Mouse (Mus musculus): Measurements from ENCODE around the gene Dync1li2. TPM values are rescaled to one million over a fixed set of nuclear protein-coding genes. Genes with fewer than 3 reads are reported as not detected.

Gene Dync1li2
- polyA plus RNA-seq, 1 experiment from 2014 or later = 11.3 TPM

GRCm38 (mm10) chr8:104369591-104369990, 73.3 kb downstream of the Dync1li2 start:
- Histone ChIP-seq H3K4me3 (ENCODE audit: low read depth, low read length) (no peak overlapping the region), H3K27me3 (ENCODE audit: control insufficient read depth, insufficient read depth, low read depth, low read length) (no peaks in the 10 kb centered on the region), H3K27ac (ENCODE audit: low read length) (no peak overlapping the region), H3K4me2 (ENCODE audit: low read depth, low read length) (no peak overlapping the region), H3K4me1 (ENCODE audit: control insufficient read depth, low read depth, low read length) (no peaks in the 10 kb centered on the region; the same call in 1 of the 2 replicates), H3K9ac (ENCODE audit: low read depth, low read length) (no peak overlapping the region), H3K9me3 (replicated peaks; ENCODE audit: control insufficient read depth, low read length) (no peaks in the 10 kb centered on the region), H3K36me3 (ENCODE audit: control insufficient read depth, insufficient read depth) (no peaks in the 10 kb centered on the region)
- ATAC-seq (ENCODE audit: low read depth) = no peak
- WGBS (ENCODE audit: insufficient replicate concordance) = 68% methylated on average over 12 of the region's 12 CpGs

Other genes with a start within 250 kb of the Dync1li2 start
- gene Tk2, start 194.5 kb downstream of the Dync1li2 start, polyA plus RNA-seq (2015; fragmentation: Nextera tagmentation; extraction: Ambion mirVana) = 5.9 and 6.3 TPM in 2 replicates
- 16.4 and 16.7 TPM in 2 replicates for gene Cklf, start 192.2 kb downstream of the Dync1li2 start, polyA plus RNA-seq (2015; fragmentation: Nextera tagmentation; extraction: Ambion mirVana)
- gene Cmtm2a, start 149.9 kb downstream of the Dync1li2 start, polyA plus RNA-seq (2015; fragmentation: Nextera tagmentation; extraction: Ambion mirVana) = not detected in 2 replicates
- not detected in 2 replicates for gene Gm45711, start 133.0 kb downstream of the Dync1li2 start, polyA plus RNA-seq (2015; fragmentation: Nextera tagmentation; extraction: Ambion mirVana)
- gene Cmtm1, start 132.9 kb downstream of the Dync1li2 start, polyA plus RNA-seq (2015; fragmentation: Nextera tagmentation; extraction: Ambion mirVana) = not detected in 2 replicates
- gene Gm11020, start 121.5 kb downstream of the Dync1li2 start, polyA plus RNA-seq (2015; fragmentation: Nextera tagmentation; extraction: Ambion mirVana) = not detected in 2 replicates
- not detected in 2 replicates for gene Cmtm2b, start 120.8 kb downstream of the Dync1li2 start, polyA plus RNA-seq (2015; fragmentation: Nextera tagmentation; extraction: Ambion mirVana)
- 17.6 and 18.9 TPM in 2 replicates for gene Cmtm3, start 103.6 kb downstream of the Dync1li2 start, polyA plus RNA-seq (2015; fragmentation: Nextera tagmentation; extraction: Ambion mirVana)
- gene Cmtm4, start 47.2 kb downstream of the Dync1li2 start, polyA plus RNA-seq (2015; fragmentation: Nextera tagmentation; extraction: Ambion mirVana) = 0.41 and 0.45 TPM in 2 replicates
- 0.02 and 0.08 TPM in 2 replicates for gene Terb1, start 66.9 kb upstream of the Dync1li2 start, polyA plus RNA-seq (2015; fragmentation: Nextera tagmentation; extraction: Ambion mirVana)
- gene Nae1, start 91.6 kb upstream of the Dync1li2 start, polyA plus RNA-seq (2015; fragmentation: Nextera tagmentation; extraction: Ambion mirVana) = 23.0 and 28.5 TPM in 2 replicates
- 2.0 and 3.4 TPM in 2 replicates for gene Car7, start 91.6 kb upstream of the Dync1li2 start, polyA plus RNA-seq (2015; fragmentation: Nextera tagmentation; extraction: Ambion mirVana)
- 3.4 and 3.9 TPM in 2 replicates for gene Pdp2, start 148.4 kb upstream of the Dync1li2 start, polyA plus RNA-seq (2015; fragmentation: Nextera tagmentation; extraction: Ambion mirVana)
- gene Cdh16, start 181.3 kb upstream of the Dync1li2 start, polyA plus RNA-seq (2015; fragmentation: Nextera tagmentation; extraction: Ambion mirVana) = 0.24 and 0.32 TPM in 2 replicates
- gene Rrad, start 188.3 kb upstream of the Dync1li2 start, polyA plus RNA-seq (2015; fragmentation: Nextera tagmentation; extraction: Ambion mirVana) = 0.78 and 1.3 TPM in 2 replicates
- 38.0 and 42.8 TPM in 2 replicates for gene Ciao2b, start 198.9 kb upstream of the Dync1li2 start, polyA plus RNA-seq (2015; fragmentation: Nextera tagmentation; extraction: Ambion mirVana)